Mouse (Mus musculus): ENCODE measurements around the gene Rbm43. TPM values are rescaled to one million over a fixed set of nuclear protein-coding genes. Genes with fewer than 3 reads are reported as not detected.

Rbm43 gene
- polyA plus RNA-seq, 1 experiment, result 6.6 TPM

DNA sequence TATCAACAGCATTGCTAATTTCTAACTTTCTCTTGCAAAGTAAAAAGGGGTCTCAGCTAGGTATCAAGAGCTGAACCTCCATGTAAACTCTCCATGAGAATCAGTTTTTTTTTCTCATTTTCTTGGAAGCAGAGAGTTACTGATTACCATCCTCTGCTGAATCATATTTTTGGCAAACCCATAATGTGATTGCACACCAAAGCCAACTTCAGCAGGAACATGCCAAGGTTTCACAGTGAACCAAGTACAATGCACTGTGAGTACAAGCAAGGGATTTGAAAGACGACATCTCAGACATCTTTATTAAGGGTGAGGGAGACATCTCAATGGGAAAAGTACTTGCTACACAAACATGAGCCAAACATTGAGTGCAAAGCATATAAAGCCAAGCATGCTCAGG is 54.8 kb downstream of the Rbm43 start:
- Histone ChIP-seq H3K27me3 (replicated peaks; ENCODE audit: control insufficient read depth, insufficient read depth, low read length) (no peaks in the 10 kb centered on the region), H3K4me1 (ENCODE audit: control insufficient read depth, insufficient read depth, low read length) (no peaks in the 10 kb centered on the region), H3K36me3 (ENCODE audit: control insufficient read depth, insufficient read depth, low read length) (no peaks in the 10 kb centered on the region), H3K4me3 (ENCODE audit: insufficient read depth, low read depth, low read length) (no peak overlapping the region), H3K27ac (ENCODE audit: insufficient read depth, low read depth, low read length) (no peak overlapping the region)
- peak; percentile 1 for DNase-seq
- TF ChIP-seq POLR2A (IDR thresholded peaks at IDR 0.05; ENCODE audit: low read depth, low read length), result no peak
- TF ChIP-seq CTCF (conservative IDR thresholded peaks at IDR 0.05; ENCODE audit: insufficient read depth, insufficient read length, low read depth, low read length), result no peak
- WGBS, result 63% methylated on average over 1 of the region's 1 CpGs

Other genes with a start within 250 kb of the Rbm43 start
- gene Nmi, start 38.3 kb upstream of the Rbm43 start, polyA plus RNA-seq (2012; rRNA removed), result 4.5 and 6.4 TPM in 2 replicates
- gene Tnfaip6, start 102.8 kb upstream of the Rbm43 start, polyA plus RNA-seq (2012; rRNA removed), result 0.07 and 0.28 TPM in 2 replicates
- gene Rif1, start 137.7 kb upstream of the Rbm43 start, polyA plus RNA-seq (2012; rRNA removed), result 0.98 and 1.6 TPM in 2 replicates